Mouse (Mus musculus) MEL (cell line): ENCODE results near the gene Disp3. TPM values are rescaled to one million over a fixed set of nuclear protein-coding genes. Genes with fewer than 3 reads are reported as not detected.

ENCODE experiments used
- DNase-seq: peaks from one replicate; pipeline ENCODE4 v3.0.0; 2011; ENCODE audit warnings: low read depth, low spot score
- H3K27ac ChIP-seq: 2 replicates; pipeline ENCODE4 v1.5.1; 2012; ENCODE audit warnings: low read depth, mild to moderate bottlenecking, control low read depth, low read length, moderate library complexity; ENCODE audit not compliant: control insufficient read depth
- H3K27me3 ChIP-seq, 2 experiments: fragments of 150-350 bp in 1 of 2; sonication (generic) in 1 of 2; 2 replicates each; pipeline ENCODE4 v1.6.1; 2012; ENCODE audit warnings: low read length in 2 of 2, mild to moderate bottlenecking in 2 of 2, improper control_type of control experiment in 1 of 2, moderate library complexity in 1 of 2; ENCODE audit not compliant: insufficient read depth in 2 of 2, control insufficient read depth in 1 of 2
- H3K36me3 ChIP-seq, 2 experiments: 2 replicates each; pipeline ENCODE4 v1.6.1; 2012 to 2014; ENCODE audit warnings: low read length in 2 of 2, improper control_type of control experiment in 1 of 2, inconsistent platforms in 1 of 2, mild to moderate bottlenecking in 1 of 2; ENCODE audit not compliant: insufficient read depth in 2 of 2, control insufficient read depth in 1 of 2
- H3K4me1 ChIP-seq, 2 experiments: fragments of 150-350 bp in 1 of 2; sonication (generic) in 1 of 2; 2 replicates each; pipeline ENCODE4 v1.6.1; 2012; ENCODE audit warnings: low read length in 2 of 2, improper control_type of control experiment in 1 of 2, mild to moderate bottlenecking in 1 of 2; ENCODE audit not compliant: insufficient read depth in 2 of 2, control insufficient read depth in 1 of 2
- H3K4me3 ChIP-seq, 2 experiments: fragments of 150-350 bp in 1 of 2; sonication (generic) in 1 of 2; 2 replicates each; pipeline ENCODE4 v1.5.1; 2012; ENCODE audit warnings: low read depth in 2 of 2, low read length in 2 of 2, mild to moderate bottlenecking in 2 of 2, moderate library complexity in 2 of 2, control low read depth in 1 of 2, improper control_type of control experiment in 1 of 2; ENCODE audit not compliant: control insufficient read depth in 1 of 2, insufficient read depth in 1 of 2
- H3K79me2 ChIP-seq: 2 replicates; pipeline ENCODE4 v1.6.1; 2012; ENCODE audit warnings: mild to moderate bottlenecking, low read length, moderate library complexity; ENCODE audit not compliant: control insufficient read depth, poor library complexity, insufficient read depth
- H3K9ac ChIP-seq: 2 replicates; pipeline ENCODE4 v1.6.1; 2012; ENCODE audit warnings: low read depth, mild to moderate bottlenecking, control low read depth, low read length, moderate library complexity; ENCODE audit not compliant: control insufficient read depth, poor library complexity, severe bottlenecking
- H3K9me3 ChIP-seq: fragments of 150-350 bp; sonication (generic); replicated peaks from 2 replicates; pipeline ENCODE4 v1.6.1; 2012; ENCODE audit warnings: mild to moderate bottlenecking, low read length, improper control_type of control experiment, moderate library complexity; ENCODE audit not compliant: insufficient read depth
- BHLHE40 ChIP-seq: IDR thresholded peaks from 2 replicates; pipeline ENCODE4 v1.6.1; 2012; ENCODE audit warnings: low read depth, mild to moderate bottlenecking, inconsistent platforms, low read length, improper control_type of control experiment, borderline replicate concordance
- CHD1 ChIP-seq: IDR thresholded peaks from 2 replicates; pipeline ENCODE4 v1.6.1; 2012; ENCODE audit warnings: low read depth, mild to moderate bottlenecking, inconsistent platforms, low read length, improper control_type of control experiment
- CHD2 ChIP-seq: IDR thresholded peaks from 2 replicates; pipeline ENCODE4 v1.6.1; 2011; ENCODE audit warnings: low read length, improper control_type of control experiment
- CTCF ChIP-seq, 3 experiments: IDR thresholded peaks in 2 of 3; conservative IDR thresholded peaks in 1 of 3; 2 replicates each; pipeline ENCODE4 v1.5.1; 2011 to 2012; ENCODE audit warnings: low read length in 3 of 3, low read depth in 2 of 3, mild to moderate bottlenecking in 2 of 3, improper control_type of control experiment in 1 of 3, inconsistent platforms in 1 of 3, mixed read lengths in 1 of 3, moderate library complexity in 1 of 3; ENCODE audit not compliant: control insufficient read depth in 1 of 3, insufficient read depth in 1 of 3, poor library complexity in 1 of 3, severe bottlenecking in 1 of 3
- E2F4 ChIP-seq: IDR thresholded peaks from 2 replicates; pipeline ENCODE4 v1.6.1; 2011; ENCODE audit warnings: low read depth, low read length, improper control_type of control experiment, borderline replicate concordance
- ELF1 ChIP-seq: IDR thresholded peaks from 2 replicates; pipeline ENCODE4 v1.6.1; 2014; ENCODE audit warnings: low read depth, mild to moderate bottlenecking, inconsistent platforms, low read length, improper control_type of control experiment, moderate library complexity
- EP300 ChIP-seq, 2 experiments: IDR thresholded peaks; 2 replicates each; pipeline ENCODE4 v1.6.1; 2011; ENCODE audit warnings: improper control_type of control experiment in 2 of 2, low read length in 2 of 2, low read depth in 1 of 2, mild to moderate bottlenecking in 1 of 2
- GABPA ChIP-seq: IDR thresholded peaks from 2 replicates; pipeline ENCODE4 v1.6.1; 2012; ENCODE audit warnings: low read depth, mild to moderate bottlenecking, inconsistent platforms, low read length, improper control_type of control experiment, moderate library complexity
- GATA1 ChIP-seq: IDR thresholded peaks from 2 replicates; pipeline ENCODE4 v1.6.1; 2011; ENCODE audit warnings: low read depth, low read length, improper control_type of control experiment
- JUND ChIP-seq: IDR thresholded peaks from 2 replicates; pipeline ENCODE4 v1.6.1; 2011; ENCODE audit warnings: low read depth, mild to moderate bottlenecking, improper control_type of control experiment, low read length
- KAT2A ChIP-seq: conservative IDR thresholded peaks from 2 replicates; pipeline ENCODE4 v1.6.1; 2012; ENCODE audit warnings: low read depth, low read length, improper control_type of control experiment, inconsistent platforms
- MAX ChIP-seq: IDR thresholded peaks from 2 replicates; pipeline ENCODE4 v1.6.1; 2011; ENCODE audit warnings: low read length, improper control_type of control experiment
- MAZ ChIP-seq: IDR thresholded peaks from 2 replicates; pipeline ENCODE4 v1.6.1; 2012; ENCODE audit warnings: low read depth, mild to moderate bottlenecking, inconsistent platforms, low read length, improper control_type of control experiment
- MXI1 ChIP-seq: IDR thresholded peaks from 2 replicates; pipeline ENCODE4 v1.6.1; 2011; ENCODE audit warnings: mild to moderate bottlenecking, low read depth, low read length, improper control_type of control experiment
- MYB ChIP-seq: IDR thresholded peaks from 2 replicates; pipeline ENCODE4 v1.6.1; 2011; ENCODE audit warnings: mild to moderate bottlenecking, low read depth, low read length, improper control_type of control experiment
- MYC ChIP-seq: IDR thresholded peaks from 2 replicates; pipeline ENCODE4 v1.6.1; 2011; ENCODE audit warnings: low read depth, mild to moderate bottlenecking, low read length, improper control_type of control experiment, moderate library complexity
- NRF1 ChIP-seq: IDR thresholded peaks from 2 replicates; pipeline ENCODE4 v1.6.1; 2014; ENCODE audit warnings: low read depth, mild to moderate bottlenecking, inconsistent platforms, low read length, improper control_type of control experiment, moderate library complexity; ENCODE audit not compliant: poor library complexity, insufficient read depth, severe bottlenecking
- POLR2A ChIP-seq, 2 experiments: IDR thresholded peaks; 2 replicates each; pipeline ENCODE4 v1.6.1; 2011 to 2012; ENCODE audit warnings: low read length in 2 of 2, mild to moderate bottlenecking in 2 of 2, control low read depth in 1 of 2, improper control_type of control experiment in 1 of 2, low read depth in 1 of 2, moderate library complexity in 1 of 2; ENCODE audit not compliant: control insufficient read depth in 1 of 2, insufficient read depth in 1 of 2, poor library complexity in 1 of 2
- POLR2AphosphoS2 ChIP-seq: IDR thresholded peaks from 2 replicates; pipeline ENCODE4 v1.6.1; 2011; ENCODE audit warnings: low read length, improper control_type of control experiment
- POLR2AphosphoS5 ChIP-seq: IDR thresholded peaks from 2 replicates; pipeline ENCODE4 v1.6.1; 2012; ENCODE audit warnings: low read depth, borderline replicate concordance, mild to moderate bottlenecking, inconsistent platforms, low read length, moderate library complexity, mixed read lengths
- SMC3 ChIP-seq: IDR thresholded peaks from 2 replicates; pipeline ENCODE4 v1.6.1; 2011; ENCODE audit warnings: low read depth, low read length, improper control_type of control experiment
- TAL1 ChIP-seq: IDR thresholded peaks from 2 replicates; pipeline ENCODE4 v1.6.1; 2012; ENCODE audit warnings: mild to moderate bottlenecking, inconsistent platforms, low read length, moderate library complexity, mixed read lengths
- TBP ChIP-seq: IDR thresholded peaks from 2 replicates; pipeline ENCODE4 v1.8.0; 2011; ENCODE audit warnings: low read depth, low read length, improper control_type of control experiment
- TCF12 ChIP-seq: IDR thresholded peaks from 2 replicates; pipeline ENCODE4 v1.6.1; 2014; ENCODE audit warnings: low read depth, mild to moderate bottlenecking, inconsistent platforms, low read length, improper control_type of control experiment, moderate library complexity
- ZKSCAN1 ChIP-seq: IDR thresholded peaks from 2 replicates; pipeline ENCODE4 v1.6.1; 2012; ENCODE audit warnings: low read depth, mild to moderate bottlenecking, inconsistent platforms, low read length, improper control_type of control experiment, moderate library complexity
- ZNF384 ChIP-seq: IDR thresholded peaks from 2 replicates; pipeline ENCODE4 v1.6.1; 2012; ENCODE audit warnings: low read depth, mild to moderate bottlenecking, inconsistent platforms, low read length, improper control_type of control experiment
- polyA plus RNA-seq, 2 experiments: library from polyadenylated mRNA; stranded (reverse) in 1 of 2; unstranded in 1 of 2; fragments of >175 nt in 1 of 2; fragments of >200 nt in 1 of 2; gene quantifications; 2 replicates each; pipeline versions ENCODE4 v1.2.1 to v1.2.4; 2012; ENCODE audit warnings: low replicate concordance in 2 of 2, low read depth in 1 of 2; ENCODE audit not compliant: insufficient read length in 2 of 2, insufficient read depth in 1 of 2, missing spikeins in 1 of 2
- total RNA-seq: library from RNA; depleted of rRNA; stranded (reverse); fragments of 300-350 nt; gene quantifications from 2 replicates; pipeline ENCODE4 v1.2.3, GENCODE M21; 2012

The Disp3 gene
- total and polyA plus RNA-seq, 3 experiments = not detected

GRCm38 (mm10) chr4:148194400-148194799, 93.4 kb downstream of the Disp3 start:
- no peaks in the 10 kb centered on the region; a peak in 1 of 4 replicates for H3K27me3 ChIP-seq
- no peaks in the 10 kb centered on the region for H3K79me2 ChIP-seq

GRCm38 (mm10) chr4:148192707-148193245, 95.0 kb downstream of the Disp3 start:
- Histone ChIP-seq H3K4me3 (no peak overlapping the region), H3K36me3 (no peaks in the 10 kb centered on the region)
- no peak for DNase-seq
- TF ChIP-seq CTCF (IDR thresholded peaks at IDR 0.05 in 2 of 3, conservative IDR thresholded peaks at IDR 0.05 in 1 of 3; ENCODE audit: control insufficient read depth in 1 of 3, insufficient read depth in 1 of 3, low read depth in 2 of 3, low read length in 3 of 3, poor library complexity in 1 of 3, severe bottlenecking in 1 of 3) (no peak), ZNF384 (no peak), ZKSCAN1 (no peak), JUND (no peak), MYB (no peak), CHD1 (no peak), MYC (no peak), MAZ (no peak), BHLHE40 (no peak), MXI1 (no peak), EP300 (IDR thresholded peaks at IDR 0.05; ENCODE audit: low read depth in 1 of 2, low read length in 2 of 2) (no peak), GATA1 (no peak), MAX (no peak), POLR2A (IDR thresholded peaks at IDR 0.05; ENCODE audit: control insufficient read depth in 1 of 2, insufficient read depth in 1 of 2, low read depth in 1 of 2, low read length in 2 of 2, poor library complexity in 1 of 2) (no peak), GABPA (no peak), TBP (no peak), NRF1 (no peak), E2F4 (no peak), POLR2AphosphoS5 (no peak), SMC3 (no peak)
- TF ChIP-seq, all 39 proteins: peak for 0
- no peaks in the 10 kb centered on the region for H3K4me1 ChIP-seq
- H3K9me3 ChIP-seq = no peaks in the 10 kb centered on the region
- no peak overlapping the region for H3K27ac ChIP-seq
- H3K27me3 ChIP-seq = no peaks in the 10 kb centered on the region; a peak in 1 of 4 replicates
- no peak overlapping the region for H3K9ac ChIP-seq
- H3K79me2 ChIP-seq = no peaks in the 10 kb centered on the region

More at GRCm38 (mm10) chr4:148194400-148194799, 93.4 kb downstream of the Disp3 start:
- H3K36me3 ChIP-seq = no peaks in the 10 kb centered on the region
- H3K9me3 ChIP-seq = no peaks in the 10 kb centered on the region
- no peak overlapping the region for H3K9ac ChIP-seq
- no peaks in the 10 kb centered on the region for H3K4me1 ChIP-seq
- no peak for DNase-seq
- no peak overlapping the region for H3K4me3 ChIP-seq
- TF ChIP-seq MAX (no peak), MAZ (no peak), CHD2 (no peak), KAT2A (no peak), TCF12 (no peak), SMC3 (no peak), ELF1 (no peak), POLR2AphosphoS2 (no peak), TAL1 (no peak), MXI1 (no peak)
- no peak overlapping the region for H3K27ac ChIP-seq
